Mouse (Mus musculus) heart, postnatal 14 days (tissue): ENCODE data around the gene Acot3. TPM values are rescaled to one million over a fixed set of nuclear protein-coding genes. Genes with fewer than 3 reads are reported as not detected.
"Not testable (repeated sequence)": the region's sequence is repeated elsewhere in the genome, so short reads cannot be mapped to it uniquely, and the experiment has no call there.

Experiments
- DNase-seq, 2 experiments: peaks; one replicate each; pipeline ENCODE4 v3.0.0; 2021 to 2022
- intact Hi-C: fragments of 180-260 bp; cut with DNase I; formaldehyde crosslinking; loops from one replicate; pipeline ENCODE4 v1.15.1; 2025
- long read RNA-seq, 2 experiments: library from polyadenylated mRNA; stranded (forward); transcript quantifications; one replicate each; pipeline ENCODE4 v2.0.0; 2021
- total RNA-seq, 2 experiments: library from RNA; stranded (reverse); gene quantifications; 2 replicates each; pipeline ENCODE4 v1.2.3; 2021

The Acot3 gene
- total RNA-seq, result 1 to 10 TPM; 2.1 to 2.8 TPM
- long read RNA-seq, experiment 1, partial matches to known transcripts, result 1 of 2 reads
- long read RNA-seq, experiment 1, other reads (novel, unspliced or antisense), result 1 of 2 reads
- long read RNA-seq, experiment 2, partial matches to known transcripts, result 2 of 4 reads
- long read RNA-seq, experiment 2, other reads (novel, unspliced or antisense), result 1 of 4 reads

DNA sequence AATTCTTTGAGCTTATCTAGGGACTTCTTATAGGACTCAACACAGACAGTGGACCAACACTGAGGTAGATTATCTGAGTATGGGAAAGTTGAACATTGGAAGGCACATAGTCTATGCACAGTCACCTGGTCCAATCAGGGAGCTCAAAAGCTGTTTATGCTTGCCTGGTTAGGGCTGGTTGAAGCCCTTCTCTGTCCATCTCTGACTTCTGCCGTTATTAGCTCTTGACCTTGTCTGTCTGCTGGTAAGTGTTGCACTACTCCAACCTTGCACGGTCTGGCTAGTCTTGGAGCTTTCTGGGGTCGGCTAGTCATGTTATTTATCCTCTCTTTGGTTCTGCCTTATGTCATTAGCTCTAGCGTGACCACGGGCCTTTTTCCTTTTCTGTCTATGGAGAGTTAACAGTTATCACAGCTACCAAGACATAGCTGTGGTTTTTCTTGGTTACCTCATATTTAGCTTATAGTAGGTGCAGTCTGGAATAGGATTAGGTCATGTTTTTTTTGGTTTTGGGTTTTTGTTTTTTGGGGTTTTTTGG is at the start of gene Acot3:
Gene Acot3, plus strand, starts transcription at position 208 of the 538 bp plus-strand sequence.
- DNase-seq, result no peak
- intact Hi-C loops, result loop anchor here (10.0 kb wide), 1 partner anchor 337 kb away; no protein-coding TSS in a partner anchor

DNA sequence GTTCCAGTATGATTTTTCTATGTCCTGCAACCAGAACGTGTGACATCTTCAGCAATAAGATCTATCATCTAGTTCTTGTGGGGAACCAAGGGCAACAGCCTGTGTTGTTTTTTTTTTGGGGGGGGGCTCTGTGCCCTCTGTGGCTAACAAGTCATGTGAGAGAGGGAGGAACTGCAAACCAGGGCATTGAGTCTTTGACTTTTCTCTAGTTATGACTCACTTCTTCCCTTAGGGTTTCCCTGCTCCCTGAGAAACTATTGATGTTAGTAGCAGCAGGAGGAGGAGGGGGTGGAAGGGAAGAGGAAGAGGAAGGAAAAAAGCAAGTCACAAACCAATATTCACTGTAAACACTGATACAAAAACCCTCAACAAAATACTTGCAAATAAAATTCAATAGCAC is 48.1 kb upstream of the Acot3 start:
- intact Hi-C loops, result no loop called here

DNA sequence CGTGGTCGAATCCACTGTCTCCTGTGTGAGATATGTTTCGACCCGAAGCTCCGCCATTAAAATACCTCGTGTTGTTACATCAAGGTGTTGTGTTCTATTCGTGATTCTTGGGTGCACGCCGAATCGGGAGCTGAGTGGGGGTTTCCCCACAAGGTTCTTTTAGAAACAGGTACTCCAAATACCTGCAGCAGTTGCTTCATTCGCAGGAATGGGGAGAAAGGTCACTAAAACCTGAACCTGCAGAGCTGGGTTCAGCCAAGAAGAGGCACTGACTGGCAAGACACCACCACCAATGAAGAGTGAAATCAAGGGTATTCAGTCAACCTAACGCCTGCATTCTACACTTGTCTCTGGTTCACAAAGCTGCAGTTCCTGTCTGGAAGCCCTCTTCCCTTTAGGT is 43.7 kb upstream of the Acot3 start:
- no peak for DNase-seq
- intact Hi-C loops, result no loop called here

More for the DNA sequence above, 48.1 kb upstream of the Acot3 start:
- no peak for DNase-seq

DNA sequence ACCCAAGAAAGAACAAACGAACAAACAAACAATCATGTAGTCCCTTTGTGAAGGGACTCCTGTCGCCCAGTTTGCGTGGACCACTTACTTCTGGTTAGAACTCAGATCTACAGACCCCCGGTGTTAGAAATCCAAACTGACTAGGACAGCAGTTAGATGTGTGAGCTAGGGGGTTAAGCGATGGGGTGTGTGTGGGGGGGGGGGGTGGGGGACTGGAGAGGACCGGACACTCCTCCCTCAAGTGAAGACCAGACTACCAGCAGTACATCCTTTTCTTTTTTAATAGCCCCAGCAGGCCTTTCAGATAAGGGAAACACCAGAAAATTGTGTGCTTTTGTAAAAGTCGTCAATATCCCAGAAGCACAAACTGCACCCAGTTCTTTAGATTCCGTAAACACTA is 43.2 kb upstream of the Acot3 start:
- no peak for DNase-seq
- intact Hi-C loops, result no loop called here

DNA sequence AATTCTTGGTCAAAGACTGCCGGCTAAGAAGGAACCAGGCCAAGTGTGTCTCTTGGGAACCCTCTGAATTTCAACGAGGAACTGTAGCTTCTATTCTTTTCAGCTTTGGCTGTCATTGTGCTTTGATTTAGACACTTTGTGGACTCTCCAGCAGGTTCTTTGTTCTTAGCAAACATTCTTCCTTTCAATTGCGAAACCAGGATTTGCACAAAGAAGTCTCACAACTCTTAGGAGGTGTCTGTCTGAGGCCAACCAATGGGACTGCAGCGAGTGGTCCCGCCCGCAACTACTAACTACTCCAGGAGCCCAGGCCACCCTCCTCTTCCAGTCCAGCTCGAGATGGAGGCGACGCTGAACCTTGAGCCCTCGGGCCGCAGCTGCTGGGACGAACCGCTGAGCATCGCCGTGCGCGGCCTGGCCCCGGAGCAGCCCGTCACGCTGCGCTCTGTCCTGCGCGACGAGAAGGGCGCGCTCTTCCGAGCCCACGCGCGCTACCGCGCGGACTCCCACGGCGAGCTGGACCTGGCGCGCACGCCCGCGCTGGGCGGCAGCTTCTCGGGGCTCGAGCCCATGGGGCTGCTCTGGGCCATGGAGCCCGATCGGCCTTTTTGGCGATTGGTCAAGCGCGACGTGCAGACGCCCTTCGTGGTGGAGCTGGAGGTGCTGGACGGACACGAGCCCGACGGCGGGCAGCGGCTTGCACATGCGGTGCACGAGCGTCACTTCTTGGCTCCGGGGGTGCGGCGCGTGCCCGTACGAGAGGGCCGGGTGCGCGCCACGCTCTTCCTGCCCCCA is 42.6 kb upstream of the Acot3 start, which contains the start of gene Acot1:
Gene Acot1, plus strand, starts transcription at position 320 of the 795 bp plus-strand sequence.
- intact Hi-C loops, result not testable (repeated sequence)
- DNase-seq, result peak; percentile 77 to 78

DNA sequence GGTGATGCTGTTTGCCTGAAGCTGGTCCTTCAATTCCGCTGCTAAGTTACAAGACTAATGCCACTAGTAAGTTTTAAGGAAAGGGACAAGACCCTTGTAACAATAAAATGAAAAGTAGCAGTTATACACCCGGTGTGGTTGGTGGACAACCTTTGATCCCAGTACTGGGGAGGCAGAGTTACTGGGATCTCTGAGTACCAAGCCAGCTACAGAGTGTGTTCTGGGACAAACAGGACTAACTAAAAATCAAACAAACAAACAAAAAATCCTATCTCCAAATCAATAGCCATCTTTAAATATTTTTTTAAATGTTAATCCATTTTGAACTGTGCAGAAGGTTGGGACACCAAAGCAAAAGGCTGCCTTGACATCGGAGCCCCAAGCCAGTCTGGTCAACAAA is 41.7 kb upstream of the Acot3 start:
- no peak for DNase-seq
- intact Hi-C loops, result no loop called here

DNA sequence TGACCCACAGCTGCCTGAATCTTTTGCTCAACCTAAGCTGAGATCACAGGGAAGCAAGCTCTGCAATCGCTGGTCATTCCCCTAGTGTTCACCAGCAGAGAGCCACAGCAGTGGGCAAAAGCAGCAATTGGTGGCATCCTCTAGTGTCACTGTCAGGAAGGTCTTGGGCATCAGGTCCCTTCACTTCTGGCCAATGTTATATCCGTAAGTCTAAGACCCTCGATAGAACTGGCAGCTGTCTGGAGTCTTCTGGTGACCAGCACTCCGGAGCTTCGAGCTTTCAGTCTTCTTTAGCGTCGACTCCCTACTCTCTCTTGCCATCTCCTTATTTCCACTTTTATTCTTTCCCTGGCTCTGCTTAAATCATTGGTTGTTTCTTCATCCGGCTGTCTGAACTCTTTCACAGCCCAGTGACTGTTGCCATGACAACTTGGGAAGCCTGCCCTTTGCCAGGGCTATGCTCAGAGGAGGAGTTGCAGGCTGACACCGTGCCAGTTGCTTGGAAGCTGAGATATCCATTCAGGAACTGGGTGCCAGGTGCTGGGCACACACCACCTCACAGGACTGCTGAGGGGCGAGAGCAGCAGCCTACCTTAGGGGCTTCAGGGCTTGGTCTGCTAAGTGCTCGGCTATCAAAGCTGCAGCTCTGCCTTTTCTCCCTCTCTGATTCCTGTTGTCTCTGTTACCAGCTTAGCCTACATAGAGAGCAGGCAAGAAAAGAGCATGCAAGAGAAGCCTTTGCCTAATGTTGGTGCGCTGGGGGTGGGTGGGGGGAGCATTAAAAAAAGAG is 40.5 kb upstream of the Acot3 start:
- DNase-seq, result peak; percentile 70 to 83
- intact Hi-C loops, result no loop called here

DNA sequence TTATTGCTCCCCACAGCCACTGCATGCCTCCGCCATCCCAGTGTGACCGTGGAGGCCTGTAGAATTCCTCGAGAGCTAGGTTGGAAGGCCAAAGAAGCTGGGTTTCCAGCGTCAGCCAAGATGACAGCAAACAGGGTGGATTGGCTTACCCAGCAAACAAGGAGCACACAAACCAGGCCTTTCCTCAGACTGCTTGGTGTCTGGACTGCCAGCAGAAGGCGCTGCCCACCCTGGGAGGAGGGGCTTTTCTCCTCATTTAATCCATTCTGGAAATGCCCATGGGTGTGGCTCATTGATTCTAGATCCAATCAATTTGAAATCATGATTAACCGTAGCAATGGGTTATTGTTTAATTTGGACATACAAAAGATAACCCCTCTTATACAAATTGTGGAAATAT is 38.8 kb upstream of the Acot3 start:
- intact Hi-C loops, result no loop called here
- DNase-seq, result no peak

DNA sequence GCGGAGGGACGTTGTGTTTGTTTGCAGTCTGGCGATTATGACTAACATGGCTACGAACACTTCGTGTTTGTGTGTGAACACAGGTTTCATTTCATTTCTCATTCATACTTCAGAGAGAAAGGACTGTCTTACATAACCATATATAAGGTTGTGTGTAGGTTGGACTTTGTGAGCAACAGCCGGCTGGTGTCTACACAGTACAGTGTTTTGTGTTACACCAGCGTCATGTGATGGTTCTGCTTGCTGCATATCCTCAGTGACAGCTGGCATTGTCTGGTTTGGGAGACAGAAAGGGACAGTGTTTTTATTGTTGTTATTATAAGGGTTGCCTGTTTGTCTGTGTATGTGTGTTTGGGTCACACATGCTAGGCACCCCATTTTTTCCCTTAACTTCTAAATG is 38.2 kb upstream of the Acot3 start:
- DNase-seq, result no peak
- intact Hi-C loops, result no loop called here

DNA sequence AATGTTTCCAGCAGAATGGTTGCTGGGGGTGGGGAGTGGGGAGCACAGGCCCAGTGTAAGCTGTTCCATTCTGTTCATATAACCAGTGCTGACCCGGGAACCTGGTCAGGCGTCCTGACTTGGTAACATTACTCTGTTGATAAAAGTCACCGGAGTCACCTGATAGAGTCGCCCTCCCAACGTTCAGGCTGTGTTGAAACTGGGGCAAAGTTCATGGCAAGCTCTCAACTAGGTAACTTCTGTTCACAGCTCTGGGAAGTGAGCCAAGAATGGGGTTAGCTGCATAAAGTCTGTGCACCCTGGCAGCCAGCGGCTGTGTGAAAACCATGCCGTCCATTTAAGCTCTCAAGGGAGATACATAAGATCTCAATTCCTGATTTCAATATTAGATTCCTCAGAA is 31.4 kb upstream of the Acot3 start:
- DNase-seq, result peak; percentile 57 to 84

DNA sequence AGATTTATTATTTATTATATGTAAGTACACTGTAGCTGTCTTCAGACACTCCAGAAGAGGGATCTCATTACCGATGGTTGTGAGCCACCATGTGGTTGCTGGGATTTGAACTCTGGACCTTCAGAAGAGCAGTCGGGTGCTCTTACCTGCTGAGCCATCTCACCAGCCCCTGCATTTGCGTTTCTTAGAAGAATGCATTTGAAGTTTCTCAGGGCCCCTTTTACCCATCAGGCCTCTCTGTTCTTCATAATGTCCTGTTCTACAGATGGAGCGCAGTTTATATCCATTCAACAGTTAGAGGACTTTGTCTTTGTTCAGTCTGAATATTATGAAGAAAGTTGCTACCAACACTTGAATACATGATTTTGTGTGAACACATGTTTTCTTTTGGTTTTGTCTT is 29.7 kb upstream of the Acot3 start:
- DNase-seq, intact Hi-C loops: not testable (repeated sequence)

More for the DNA sequence above, 31.4 kb upstream of the Acot3 start:
- intact Hi-C loops, result not testable (repeated sequence)

DNA sequence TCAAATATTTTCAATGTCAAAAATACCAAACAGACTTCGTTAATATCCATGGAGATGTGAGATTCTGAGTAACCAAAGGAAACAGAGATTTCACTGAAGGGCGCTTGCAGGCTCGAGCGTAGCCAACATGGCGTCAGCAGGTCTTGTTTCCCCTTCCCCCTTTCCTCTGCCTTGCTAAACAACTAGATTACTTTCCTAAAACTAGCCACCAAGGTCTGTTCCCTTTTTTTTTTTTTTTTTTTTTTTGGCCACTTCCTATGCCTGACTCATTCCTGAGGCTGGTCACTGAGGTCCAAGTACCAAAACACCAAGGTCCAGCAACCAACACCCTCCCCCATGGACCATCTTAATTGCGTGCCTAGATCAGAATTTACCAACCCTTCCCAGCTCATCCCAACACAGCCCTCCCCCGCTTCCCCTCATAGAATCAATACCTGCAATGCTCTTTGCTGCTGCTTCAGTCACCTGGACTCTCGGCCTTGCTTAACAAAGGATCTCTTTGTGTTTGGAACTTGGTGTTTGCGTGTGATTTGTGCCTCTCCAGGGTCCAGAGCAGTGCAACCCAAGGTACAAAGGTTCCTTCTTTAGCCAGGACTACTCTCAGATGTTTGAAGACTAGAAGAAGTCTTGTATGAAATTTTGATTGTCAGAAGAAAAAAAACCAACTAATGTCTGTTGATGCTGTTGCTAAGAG is 28.7 kb upstream of the Acot3 start:
- DNase-seq, result no peak
- intact Hi-C loops, result no loop called here

DNA sequence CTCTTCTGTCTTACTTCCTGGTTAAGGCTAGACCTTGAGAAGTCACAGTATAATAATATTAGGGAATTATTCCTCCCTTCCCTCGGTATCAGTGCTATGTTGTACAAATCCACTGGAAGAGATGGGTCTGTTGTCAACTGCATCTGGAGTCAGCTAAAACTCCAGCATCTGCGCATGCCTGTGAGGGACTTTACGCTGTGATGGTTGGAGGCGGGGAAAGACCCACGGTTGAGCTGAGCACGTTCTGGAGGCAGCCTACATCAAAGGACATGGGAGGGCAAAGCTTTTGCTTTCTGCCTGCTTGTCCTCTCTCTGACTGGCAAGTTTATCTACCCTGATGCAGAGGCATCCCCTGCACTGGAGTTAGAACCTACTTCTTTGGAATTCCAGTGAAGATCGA is 26.1 kb upstream of the Acot3 start:
- no peak for DNase-seq
- intact Hi-C loops, result no loop called here

DNA sequence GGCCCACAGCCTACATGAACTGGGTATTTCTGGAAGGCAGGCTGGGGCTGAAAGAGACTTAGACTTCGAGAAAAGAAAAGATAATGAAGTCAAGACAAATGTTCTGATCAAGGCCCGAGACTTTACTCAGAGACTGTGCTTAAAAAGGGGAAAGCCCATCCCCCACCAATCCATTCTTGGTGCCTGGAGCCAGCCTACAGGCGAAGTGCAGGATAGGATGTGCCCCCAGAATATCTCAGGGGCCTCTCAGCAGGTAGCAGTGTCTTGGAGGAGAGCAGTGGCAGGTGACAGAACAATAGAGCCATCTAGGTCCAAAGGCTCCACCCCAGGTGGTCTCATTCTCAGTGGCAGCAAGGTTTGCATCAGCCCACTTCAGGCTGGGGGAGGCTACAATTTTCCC is 23.6 kb upstream of the Acot3 start:
- intact Hi-C loops, DNase-seq: not testable (repeated sequence)

DNA sequence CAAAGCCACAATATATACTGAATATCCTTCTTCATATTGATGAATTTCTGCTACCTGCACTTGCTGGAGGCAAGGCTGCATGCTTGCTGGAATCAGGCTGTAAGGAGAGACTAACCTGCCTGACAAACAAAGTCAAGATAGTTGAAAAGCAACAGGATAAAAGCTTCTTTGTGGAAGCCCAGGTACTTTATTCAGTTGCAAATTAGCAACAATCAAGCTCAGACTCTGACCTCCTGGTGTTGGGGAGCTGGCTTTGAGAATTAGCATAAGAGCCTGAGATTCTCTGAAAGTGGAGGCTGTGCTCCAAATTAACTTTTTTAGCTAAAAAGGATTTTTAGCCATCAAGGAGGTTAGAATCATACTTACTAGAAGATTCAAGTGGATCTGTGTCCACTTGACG is 22.9 kb upstream of the Acot3 start:
- intact Hi-C loops, DNase-seq: not testable (repeated sequence)

DNA sequence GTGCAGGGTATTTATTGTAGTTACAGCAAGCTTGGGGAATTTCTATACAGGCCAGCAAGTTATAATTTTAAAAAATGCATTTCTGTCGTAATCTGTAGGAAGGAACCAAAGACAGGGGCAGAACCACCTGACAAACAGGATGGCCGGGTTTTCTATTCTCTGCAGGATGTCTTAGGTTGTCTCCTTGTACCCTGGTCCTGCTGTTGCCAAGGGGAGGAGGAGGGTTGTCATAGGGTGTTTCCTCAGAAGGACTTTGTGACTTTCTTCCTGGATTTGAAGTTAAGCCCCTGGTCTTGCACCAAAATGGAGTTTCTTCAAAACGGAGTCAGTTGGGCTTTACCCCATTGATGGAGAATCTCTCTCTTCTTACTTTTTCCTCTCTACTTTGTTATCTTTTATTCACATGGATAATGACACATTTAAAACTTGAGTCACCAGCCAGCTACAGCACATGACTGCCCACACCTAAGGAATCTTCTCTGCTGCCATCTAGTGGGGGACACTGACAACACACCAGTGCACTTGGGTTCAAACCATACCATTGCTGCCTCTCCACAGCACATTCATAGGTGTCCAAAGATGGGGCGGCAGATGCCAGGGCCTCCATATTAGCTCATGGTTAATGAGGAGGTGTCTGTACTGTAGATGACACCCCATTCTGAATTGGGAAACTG is 21.1 kb upstream of the Acot3 start:
- intact Hi-C loops, result loop anchor here (1.0 kb wide), 1 partner anchor 58 kb away; no protein-coding TSS in a partner anchor
- DNase-seq, result peak; percentile 78 to 87

DNA sequence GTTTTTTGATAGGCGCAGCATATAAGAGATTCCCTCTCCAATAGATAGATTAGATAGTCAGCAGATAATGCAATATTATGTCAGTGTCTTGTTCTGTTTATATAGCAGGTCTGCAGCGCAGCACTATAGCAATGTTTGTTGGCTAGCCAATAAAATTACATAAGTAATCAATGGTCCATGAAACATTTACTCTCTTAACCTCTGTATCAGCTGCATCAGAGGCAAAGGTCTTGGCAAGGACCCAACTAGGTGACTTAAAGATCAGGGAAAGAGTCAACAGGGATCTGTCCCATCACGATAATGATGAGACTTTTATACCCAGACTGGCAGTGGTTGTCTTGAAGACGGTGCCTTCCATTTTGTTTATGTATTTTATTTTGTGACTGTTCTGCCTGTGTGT is 19.1 kb upstream of the Acot3 start:
- no peak for DNase-seq
- intact Hi-C loops, result no loop called here

DNA sequence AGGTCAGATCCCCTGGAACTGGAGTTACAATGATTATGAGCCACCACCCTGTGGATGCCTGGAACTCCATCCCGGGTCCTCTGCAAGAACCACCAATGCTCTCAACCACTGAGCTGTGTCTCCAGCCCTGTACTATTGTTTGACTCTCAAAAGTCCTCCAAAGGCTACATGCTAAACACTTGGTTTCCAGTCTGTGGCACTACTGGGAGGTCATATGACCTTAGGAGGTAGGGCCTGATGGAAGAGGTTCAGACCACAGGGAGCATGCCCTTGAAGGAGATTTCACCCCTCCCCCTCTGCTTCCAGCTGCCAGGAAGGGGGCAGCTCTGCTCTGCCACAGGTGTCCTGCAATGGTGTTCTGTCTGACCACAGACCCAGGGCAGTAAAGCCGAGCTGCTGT is 18.6 kb upstream of the Acot3 start:
- DNase-seq, intact Hi-C loops: not testable (repeated sequence)

DNA sequence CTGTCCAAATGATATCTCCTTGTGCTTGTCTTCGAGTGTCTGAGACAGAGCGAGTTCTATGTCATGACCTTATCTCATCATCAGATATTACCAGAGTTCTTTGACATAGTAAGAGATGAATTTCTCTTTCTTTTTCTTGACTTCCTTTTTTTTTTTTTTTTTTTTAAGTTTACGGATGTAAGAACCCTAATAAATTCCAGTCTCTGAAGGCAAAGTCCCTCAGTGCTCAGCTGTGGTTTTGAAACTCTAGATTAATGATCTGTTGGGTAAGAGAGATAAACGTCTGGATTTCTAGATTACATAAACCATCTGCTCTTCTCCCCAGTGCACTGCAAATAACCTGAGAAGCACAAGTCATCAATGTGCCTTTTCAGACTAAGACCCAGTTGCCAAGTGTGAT is 17.8 kb upstream of the Acot3 start:
- intact Hi-C loops, result no loop called here
- DNase-seq, result no peak

DNA sequence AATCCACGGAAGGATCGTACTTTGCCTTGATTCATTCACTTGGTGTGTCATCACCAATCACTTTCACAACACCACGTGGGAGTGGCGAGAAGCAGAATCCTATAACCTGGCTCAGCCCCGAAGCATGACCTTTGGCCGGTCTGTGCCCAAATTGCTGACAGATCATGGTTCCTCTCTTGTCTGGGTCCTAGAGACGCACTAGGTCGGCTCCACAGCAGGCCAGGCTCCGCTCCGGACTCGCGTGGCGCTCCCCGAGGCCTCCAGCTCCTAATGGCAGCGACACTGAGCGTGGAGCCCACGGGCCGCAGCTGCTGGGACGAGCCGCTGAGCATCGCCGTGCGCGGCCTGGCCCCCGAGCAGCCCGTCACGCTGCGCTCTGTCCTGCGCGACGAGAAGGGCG is 13.7 kb upstream of the Acot3 start, which contains the start of gene Acot4:
Gene Acot4, plus strand, starts transcription at position 139 of the 400 bp plus-strand sequence.
- peak in 1 of 2 experiments; percentile 20 for DNase-seq
- intact Hi-C loops, result not testable (repeated sequence)
